Mouse (Mus musculus) heart, postnatal 36 days (tissue): ENCODE data around the gene Slc8a1. TPM values are rescaled to one million over a fixed set of nuclear protein-coding genes. Genes with fewer than 3 reads are reported as not detected.

ENCODE experiments used
- DNase-seq, 2 experiments: peaks; one replicate each; pipeline ENCODE4 v3.0.0; 2021 to 2022
- intact Hi-C: fragments of 180-260 bp; cut with DNase I; formaldehyde crosslinking; loops from one replicate; pipeline ENCODE4 v1.15.1; 2025
- total RNA-seq, 2 experiments: library from RNA; stranded (reverse); gene quantifications; 2 replicates each; pipeline ENCODE4 v1.2.3; 2021

The Slc8a1 gene
- total RNA-seq, 2 experiments from 2014 or later, result 392 to 411 TPM

DNA sequence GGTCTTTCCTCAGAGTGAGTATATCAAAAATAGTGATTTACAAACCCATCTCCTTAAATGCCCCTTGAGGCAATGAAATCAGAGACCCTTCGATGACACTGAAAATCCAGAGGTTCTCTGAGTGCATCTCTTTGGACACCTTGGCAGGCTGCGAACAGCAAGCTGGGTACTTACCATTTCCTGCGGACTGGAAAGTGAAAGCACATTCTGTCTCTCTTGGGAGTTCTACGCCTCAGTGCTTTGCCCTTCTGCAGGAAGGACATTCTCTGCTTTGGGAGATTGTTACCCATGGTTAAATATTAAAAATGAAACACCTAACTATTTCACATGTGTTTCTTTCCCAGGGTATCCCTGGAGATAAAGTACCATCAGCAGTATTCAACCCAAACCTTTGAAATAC lies 354.7 kb downstream of the Slc8a1 start:
- intact Hi-C loops, result no loop called here
- no peak for DNase-seq

DNA sequence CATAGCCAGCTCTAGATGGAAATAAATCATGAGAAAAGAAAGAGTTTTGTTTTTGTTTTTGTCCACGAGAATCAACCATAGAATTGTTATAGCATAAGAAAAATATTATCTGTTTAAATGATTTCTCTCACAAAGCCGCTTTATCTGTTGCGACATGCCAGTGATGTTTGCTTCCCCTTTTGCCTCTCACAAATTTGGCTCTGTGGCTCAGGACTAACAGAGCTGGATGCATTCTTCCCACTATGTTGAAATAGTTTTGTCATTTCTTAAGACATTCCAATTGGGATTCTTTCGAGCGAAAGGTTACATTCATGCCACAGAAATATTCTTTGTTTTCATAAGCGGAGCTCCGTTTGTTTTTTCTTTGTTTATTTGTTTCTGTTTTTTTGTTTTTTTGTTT lies 359.7 kb downstream of the Slc8a1 start:
- DNase-seq, result no peak
- intact Hi-C loops, result no loop called here

GRCm38 (mm10) chr17:81377757-81378299 lies 360.3 kb downstream of the Slc8a1 start:
- DNase-seq, result no peak
- intact Hi-C loops, result no loop called here

- intact Hi-C loops, result no loop called here
- DNase-seq, result no peak
These were observed 361.0 kb downstream of the Slc8a1 start for GRCm38 (mm10) chr17:81377195-81377594.

- DNase-seq, result no peak
- intact Hi-C loops, result no loop called here
These were observed 362.3 kb downstream of the Slc8a1 start for GRCm38 (mm10) chr17:81375901-81376300.

DNA sequence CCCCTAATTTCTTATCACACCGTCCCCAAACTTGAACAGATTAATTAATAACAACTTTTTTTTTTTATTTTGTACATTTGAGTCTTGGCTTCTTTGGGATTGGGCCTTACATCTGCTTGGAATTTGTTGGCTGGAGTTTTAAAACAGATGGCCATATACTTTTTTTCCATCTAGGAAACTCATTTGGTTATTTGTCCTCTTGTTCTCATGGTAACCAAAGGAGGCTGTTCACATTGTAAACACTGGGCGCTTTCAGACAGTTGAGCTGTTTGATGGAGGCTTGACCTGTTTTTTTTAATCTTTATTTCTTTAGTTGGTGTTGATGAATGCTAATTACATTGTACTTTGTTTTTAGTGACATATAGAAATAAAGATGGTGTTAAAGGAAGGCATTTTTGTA lies 369.1 kb downstream of the Slc8a1 start:
- intact Hi-C loops, result no loop called here

DNA sequence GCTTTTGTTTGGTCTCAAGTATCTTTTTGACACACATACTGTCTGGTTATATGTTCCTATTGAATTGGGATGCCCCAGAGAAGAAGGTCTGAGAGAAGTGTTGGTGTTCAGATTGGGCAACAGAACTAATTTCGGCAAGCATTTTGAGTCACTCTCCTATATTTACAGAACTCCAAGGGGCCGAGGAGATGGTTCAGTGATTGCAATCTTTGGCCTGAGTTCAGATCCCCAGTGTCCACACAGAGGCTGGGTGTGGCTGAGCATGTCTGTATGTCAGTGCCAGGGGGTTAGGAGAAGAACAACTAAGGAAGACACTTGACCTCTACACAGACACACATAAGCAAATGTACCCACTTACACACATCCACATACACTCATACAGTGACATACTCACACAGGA lies 369.7 kb downstream of the Slc8a1 start:
- no peak for DNase-seq
- intact Hi-C loops, result no loop called here

More for the DNA sequence above, 369.1 kb downstream of the Slc8a1 start:
- DNase-seq, result no peak

GRCm38 (mm10) chr17:81363368-81363767 lies 374.8 kb downstream of the Slc8a1 start:
- DNase-seq, result no peak
- intact Hi-C loops, result no loop called here

DNA sequence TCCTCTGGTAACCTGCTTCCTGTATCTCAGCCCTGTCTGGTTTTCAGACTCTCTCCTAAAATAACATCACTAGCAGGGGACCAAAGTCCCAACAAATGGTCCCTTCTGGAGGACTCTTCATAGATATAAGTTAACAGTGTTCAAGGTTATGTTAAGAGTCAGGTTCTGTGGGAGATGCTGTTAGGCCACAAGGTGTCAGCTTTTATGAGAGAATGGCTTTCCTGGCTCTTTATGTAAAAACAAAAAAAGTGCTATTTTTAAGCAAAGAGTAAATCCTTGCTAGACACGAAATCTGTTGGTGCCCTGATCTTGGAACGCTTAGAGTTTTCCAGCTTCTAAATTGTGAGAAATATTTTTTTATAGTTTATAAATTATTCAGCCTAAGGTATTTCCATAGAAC lies 377.6 kb downstream of the Slc8a1 start:
- no peak for DNase-seq
- intact Hi-C loops, result no loop called here

- intact Hi-C loops, result no loop called here
- no peak for DNase-seq
These were observed 378.1 kb downstream of the Slc8a1 start for GRCm38 (mm10) chr17:81360032-81360431.

GRCm38 (mm10) chr17:81336024-81336754 lies 402.0 kb downstream of the Slc8a1 start:
- DNase-seq, result no peak
- intact Hi-C loops, result no loop called here

GRCm38 (mm10) chr17:81335526-81335925 lies 402.7 kb downstream of the Slc8a1 start:
- DNase-seq, result no peak
- intact Hi-C loops, result no loop called here
